Mouse (Mus musculus) embryo, embryonic 11 days (tissue): Measurements from ENCODE around the gene Cabin1.

Experiments
- DNase-seq: peaks from one replicate; pipeline ENCODE4 v3.0.0-alpha.2; 2015

Gene Cabin1

GRCm38 (mm10) chr10:75766856-75767255 is 2.7 kb upstream of the Cabin1 start:
- DNase-seq, result no peak

GRCm38 (mm10) chr10:75764519-75765473 is 655 bp upstream of the Cabin1 start:
- DNase-seq, result peak; percentile 85

GRCm38 (mm10) chr10:75762413-75762812 is 1.7 kb downstream of the Cabin1 start:
- no peak for DNase-seq

GRCm38 (mm10) chr10:75760311-75760710 is 3.8 kb downstream of the Cabin1 start:
- DNase-seq, result no peak

GRCm38 (mm10) chr10:75756719-75757118 is 7.4 kb downstream of the Cabin1 start:
- no peak for DNase-seq

- peak; percentile 85 for DNase-seq
Observed at GRCm38 (mm10) chr10:75744017-75744416, 20.1 kb downstream of the Cabin1 start.

- no peak for DNase-seq
Observed at GRCm38 (mm10) chr10:75743369-75743768, 20.8 kb downstream of the Cabin1 start.

GRCm38 (mm10) chr10:75740866-75741265 is 23.3 kb downstream of the Cabin1 start:
- DNase-seq, result no peak

GRCm38 (mm10) chr10:75725449-75725848 is 38.7 kb downstream of the Cabin1 start:
- no peak for DNase-seq

- DNase-seq, result no peak
Observed at GRCm38 (mm10) chr10:75720215-75720614, 43.9 kb downstream of the Cabin1 start.

- no peak for DNase-seq
Observed at GRCm38 (mm10) chr10:75714795-75715194, 49.3 kb downstream of the Cabin1 start.

- no peak for DNase-seq
Observed at GRCm38 (mm10) chr10:75713026-75713425, 51.1 kb downstream of the Cabin1 start.

- DNase-seq, result no peak
Observed at GRCm38 (mm10) chr10:75710210-75710609, 53.9 kb downstream of the Cabin1 start.

GRCm38 (mm10) chr10:75709261-75709660 is 54.9 kb downstream of the Cabin1 start:
- no peak for DNase-seq

GRCm38 (mm10) chr10:75708633-75708992 is 55.5 kb downstream of the Cabin1 start:
- peak; percentile 44 for DNase-seq

GRCm38 (mm10) chr10:75707901-75708632 is 56.1 kb downstream of the Cabin1 start:
- no peak for DNase-seq

GRCm38 (mm10) chr10:75706632-75707216 is 57.4 kb downstream of the Cabin1 start:
- DNase-seq, result no peak

GRCm38 (mm10) chr10:75705681-75706400 is 58.3 kb downstream of the Cabin1 start:
- no peak for DNase-seq

GRCm38 (mm10) chr10:75704212-75705185 is 59.6 kb downstream of the Cabin1 start:
- DNase-seq, result no peak

GRCm38 (mm10) chr10:75703504-75703903 is 60.6 kb downstream of the Cabin1 start:
- DNase-seq, result no peak

GRCm38 (mm10) chr10:75702494-75702893 is 61.6 kb downstream of the Cabin1 start:
- no peak for DNase-seq

- no peak for DNase-seq
Observed at GRCm38 (mm10) chr10:75701280-75701679, 62.9 kb downstream of the Cabin1 start.
